Mouse (Mus musculus) E14TG2a.4 (cell line): ENCODE results near the gene Adcy3.
A peak's percentile ranks its signal among the peaks of the same experiment; 100 is the strongest.

ENCODE experiments used
- H3K27me3 ChIP-seq: 2 replicates; pipeline ENCODE4 v1.6.1; 2014; ENCODE audit warnings: low read length, control low read depth; ENCODE audit not compliant: insufficient read depth
- H3K36me3 ChIP-seq: 2 replicates; pipeline ENCODE4 v1.6.1; 2014; ENCODE audit warnings: low read length, control low read depth; ENCODE audit not compliant: insufficient read depth
- H3K4me1 ChIP-seq: replicated peaks from 2 replicates; pipeline ENCODE4 v1.6.1; 2014; ENCODE audit warnings: low read depth, low read length, control low read depth
- H3K4me3 ChIP-seq: replicated peaks from 2 replicates; pipeline ENCODE4 v1.5.1; 2014; ENCODE audit warnings: mild to moderate bottlenecking, low read length
- H3K9me3 ChIP-seq: 2 replicates; pipeline ENCODE4 v1.6.1; 2014; ENCODE audit warnings: low read length, control low read depth
- CTCF ChIP-seq: conservative IDR thresholded peaks from 2 replicates; pipeline ENCODE4 v1.5.1; 2014; ENCODE audit warnings: low read length
- NANOG ChIP-seq: IDR thresholded peaks from 2 replicates; pipeline ENCODE4 v1.6.1; 2014; ENCODE audit warnings: borderline replicate concordance, low read length, mixed read lengths
- POU5F1 ChIP-seq: IDR thresholded peaks from 2 replicates; pipeline ENCODE4 v1.6.1; 2014; ENCODE audit warnings: low read length, borderline replicate concordance

The Adcy3 gene

DNA sequence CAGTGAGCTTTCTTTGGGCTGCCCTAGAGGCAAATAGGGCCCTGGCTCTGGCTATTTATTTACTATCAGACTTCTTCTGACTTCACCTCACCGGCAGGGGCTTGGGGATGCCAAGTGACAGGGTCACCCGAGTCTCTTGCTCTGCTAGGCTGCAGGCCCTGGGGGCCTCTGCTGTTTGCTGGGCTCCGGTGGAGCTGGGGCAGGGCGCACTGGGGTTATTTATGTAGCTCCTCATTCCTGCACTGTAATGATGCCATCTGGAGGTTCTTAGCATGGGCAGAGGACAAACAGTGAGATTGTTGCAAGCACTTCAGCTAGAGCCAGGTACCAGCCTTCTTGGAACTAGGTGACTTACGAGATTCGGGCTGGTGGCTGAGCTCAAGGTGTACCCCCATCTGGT, 59.6 kb downstream of the Adcy3 start:
- TF ChIP-seq NANOG (no peak), POU5F1 (no peak), CTCF (no peak)
- H3K36me3 ChIP-seq = no peaks in the 10 kb centered on the region
- H3K4me3 ChIP-seq = no peak overlapping the region
- H3K27me3 ChIP-seq = no peaks in the 10 kb centered on the region
- H3K9me3 ChIP-seq = no peaks in the 10 kb centered on the region
- peaks cover 50% of the 10 kb centered on the region for H3K4me1 ChIP-seq

DNA sequence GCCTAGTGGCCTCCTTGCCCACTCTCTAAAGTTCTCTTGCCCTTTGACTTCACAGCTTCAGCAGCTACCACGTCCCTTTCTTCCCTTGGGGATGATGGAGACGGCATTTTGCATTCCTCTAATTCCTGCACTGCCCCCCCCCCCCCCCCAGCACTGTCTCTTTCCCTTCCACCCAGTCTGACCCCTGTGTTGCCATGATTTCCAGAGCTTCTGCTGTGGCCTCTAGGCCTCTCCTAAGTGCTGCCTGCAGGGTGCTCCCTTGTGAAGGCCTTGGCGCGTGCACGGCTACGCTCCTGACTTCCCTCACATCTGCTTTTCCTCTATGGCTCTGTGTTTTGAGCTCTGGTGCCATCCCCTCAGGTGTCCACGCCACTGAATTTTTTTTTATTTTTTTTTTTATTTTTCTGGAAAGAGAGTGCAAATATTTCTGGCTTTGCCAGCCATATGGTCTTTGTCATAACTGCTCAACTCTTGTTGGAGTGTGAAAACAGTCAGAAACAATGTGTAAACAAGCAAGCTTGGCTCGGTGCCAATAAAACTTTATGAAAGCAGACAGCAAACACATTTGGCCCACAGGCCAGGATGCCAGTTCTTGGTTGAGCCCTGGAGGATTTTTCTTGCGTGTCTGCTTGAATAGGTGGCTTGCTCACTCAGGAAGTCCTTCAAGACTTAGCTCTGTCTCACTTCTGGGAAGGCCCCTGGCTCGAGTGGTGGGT, 60.3 kb downstream of the Adcy3 start:
- Histone ChIP-seq H3K27me3 (no peaks in the 10 kb centered on the region), H3K9me3 (no peaks in the 10 kb centered on the region), H3K4me1 (peaks cover 48% of the 10 kb centered on the region), H3K36me3 (peaks cover 3% of the 10 kb centered on the region; the same call in 1 of the 2 replicates), H3K4me3 (no peak overlapping the region)
- TF ChIP-seq CTCF = no peak

DNA sequence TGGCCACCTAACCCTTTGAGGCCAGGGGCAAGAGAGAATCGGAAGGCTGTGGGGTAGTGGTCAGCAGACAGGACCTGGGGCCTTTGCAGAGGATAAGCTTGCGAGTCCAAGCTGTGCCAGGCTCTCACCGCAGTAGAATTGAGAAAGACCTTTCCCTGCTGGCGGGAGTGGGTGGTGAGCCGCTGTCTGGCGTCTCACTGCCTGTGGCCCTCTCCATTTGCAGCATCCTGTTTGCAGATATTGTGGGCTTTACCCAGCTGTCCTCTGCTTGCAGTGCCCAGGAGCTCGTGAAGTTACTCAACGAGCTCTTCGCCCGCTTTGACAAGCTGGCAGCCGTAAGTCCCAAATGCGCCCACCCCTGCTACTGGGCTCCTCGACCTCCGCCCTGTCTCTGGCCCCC, 61.7 kb downstream of the Adcy3 start:
- peaks cover 14% of the 10 kb centered on the region; the same call in 1 of the 2 replicates for H3K36me3 ChIP-seq
- H3K4me1 ChIP-seq = peaks cover 33% of the 10 kb centered on the region
- TF ChIP-seq NANOG = no peak
- no peak for TF ChIP-seq CTCF
- no peak for TF ChIP-seq POU5F1
- peak overlapping the region; percentile 62 for H3K4me3 ChIP-seq
- H3K27me3 ChIP-seq = no peaks in the 10 kb centered on the region
- no peaks in the 10 kb centered on the region for H3K9me3 ChIP-seq

DNA sequence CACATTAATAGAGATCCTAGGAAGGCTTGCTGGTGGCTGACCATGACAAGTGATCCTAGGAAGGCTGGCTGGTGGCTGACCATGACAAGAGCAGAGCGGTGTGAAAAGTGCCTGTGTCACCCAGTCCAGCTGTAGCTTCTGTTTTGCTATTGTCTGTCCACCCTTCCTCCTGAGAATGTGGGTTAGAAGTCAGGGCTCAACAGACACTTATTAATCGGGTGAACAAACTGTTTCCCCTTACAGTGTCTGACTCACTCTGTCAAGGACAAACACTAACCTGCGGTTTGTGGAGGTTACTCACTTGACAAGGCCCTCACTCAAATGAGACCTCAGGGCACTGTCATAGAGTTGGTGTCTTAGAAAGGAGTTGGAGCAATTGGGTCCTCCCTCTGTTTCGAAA, 65.8 kb downstream of the Adcy3 start:
- H3K9me3 ChIP-seq = no peaks in the 10 kb centered on the region
- H3K27me3 ChIP-seq = no peaks in the 10 kb centered on the region
- TF ChIP-seq CTCF = no peak
- no peak for TF ChIP-seq POU5F1
- TF ChIP-seq NANOG = no peak
- H3K4me3 ChIP-seq = no peak overlapping the region
- H3K36me3 ChIP-seq = peaks cover 28% of the 10 kb centered on the region
- H3K4me1 ChIP-seq = peaks cover 47% of the 10 kb centered on the region

DNA sequence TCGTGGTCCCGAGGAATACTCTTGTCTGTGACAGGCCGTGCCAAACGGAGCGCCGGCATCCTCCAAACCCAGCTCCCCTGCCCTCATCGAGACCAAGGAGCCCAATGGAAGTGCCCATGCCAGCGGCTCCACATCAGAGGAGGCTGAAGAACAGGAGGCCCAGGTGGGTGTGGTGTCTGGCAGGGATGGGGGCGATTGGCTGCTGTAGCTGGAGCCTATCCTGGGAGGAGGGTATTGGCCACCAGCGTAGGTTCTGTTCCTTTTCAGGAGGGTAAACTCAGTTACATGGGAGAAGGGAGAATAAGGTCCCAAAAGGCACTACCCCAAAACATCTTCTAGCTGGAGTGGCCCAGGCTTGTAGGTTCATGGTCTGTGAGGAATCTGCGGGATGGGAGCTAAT, 66.4 kb downstream of the Adcy3 start:
- TF ChIP-seq POU5F1 = no peak
- no peak for TF ChIP-seq CTCF
- TF ChIP-seq NANOG = no peak

DNA sequence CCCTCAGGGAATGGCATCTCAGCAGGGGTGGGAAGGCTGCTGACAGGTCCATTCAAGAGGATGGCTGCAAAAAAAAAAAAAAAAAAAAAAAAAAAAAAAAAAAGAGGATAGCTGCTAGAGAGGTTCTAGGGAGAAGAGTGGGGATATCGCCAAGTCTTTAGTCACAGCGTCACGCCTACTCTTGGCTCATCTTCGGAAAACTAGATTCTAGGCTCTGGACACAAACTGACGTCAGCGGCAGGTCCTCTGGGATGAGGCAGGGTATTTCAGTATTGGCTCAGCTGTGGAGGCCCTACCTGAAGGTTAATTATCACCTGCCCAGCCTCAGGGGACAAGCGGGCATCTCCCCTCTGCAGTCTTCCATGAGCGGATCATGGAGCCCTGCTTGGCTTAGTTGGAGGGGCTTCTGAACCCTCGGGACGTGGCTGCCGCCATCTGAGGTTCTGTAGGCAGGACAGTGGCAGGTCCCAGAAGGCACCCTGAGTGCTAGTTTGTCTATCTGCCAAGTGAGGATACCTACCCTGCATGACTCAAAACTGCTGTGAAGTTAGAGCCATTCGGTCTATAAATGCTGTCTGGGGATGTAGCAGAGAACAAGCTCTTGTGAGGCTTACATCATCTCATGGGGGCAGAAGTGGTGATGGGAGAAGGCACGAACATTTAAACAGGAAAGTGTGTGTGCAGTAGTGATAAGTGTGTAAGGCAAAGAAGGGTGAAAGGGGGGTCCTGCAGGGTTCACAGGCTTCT, 68.7 kb downstream of the Adcy3 start:
- TF ChIP-seq NANOG = no peak
- no peak for TF ChIP-seq POU5F1
- TF ChIP-seq CTCF = no peak
- Histone ChIP-seq H3K4me3 (peak overlapping the region; percentile 13; the same call in 1 of the 2 replicates), H3K36me3 (peaks cover 53% of the 10 kb centered on the region), H3K4me1 (peaks cover 24% of the 10 kb centered on the region), H3K27me3 (no peaks in the 10 kb centered on the region), H3K9me3 (no peaks in the 10 kb centered on the region)

More for the DNA sequence above, 66.4 kb downstream of the Adcy3 start:
- Histone ChIP-seq H3K36me3 (peaks cover 31% of the 10 kb centered on the region), H3K9me3 (no peaks in the 10 kb centered on the region), H3K27me3 (no peaks in the 10 kb centered on the region), H3K4me1 (peaks cover 42% of the 10 kb centered on the region), H3K4me3 (no peak overlapping the region)

DNA sequence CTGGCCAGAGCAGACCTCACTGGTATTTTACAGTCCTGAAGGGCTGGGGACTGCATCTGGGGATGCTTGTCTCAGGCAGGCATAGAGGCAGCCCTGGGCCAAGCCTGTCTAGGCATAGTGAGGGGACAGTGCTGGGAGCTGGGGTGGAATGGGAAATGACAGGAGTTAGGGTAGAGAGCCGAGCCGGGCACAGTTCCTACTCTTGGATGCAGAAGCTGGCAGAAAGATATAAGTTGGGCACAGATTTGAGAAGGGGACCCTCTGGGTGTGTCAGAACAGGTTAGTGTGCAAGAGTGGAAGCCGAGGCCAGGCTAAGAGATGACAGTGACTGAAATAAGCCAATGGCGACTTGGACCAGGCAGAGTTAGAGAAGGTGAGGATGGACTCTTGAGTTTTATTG, 69.3 kb downstream of the Adcy3 start:
- TF ChIP-seq POU5F1 (no peak), CTCF (no peak), NANOG (no peak)
- Histone ChIP-seq H3K4me1 (peaks cover 26% of the 10 kb centered on the region), H3K27me3 (no peaks in the 10 kb centered on the region), H3K9me3 (no peaks in the 10 kb centered on the region), H3K36me3 (peaks cover 58% of the 10 kb centered on the region), H3K4me3 (no peak overlapping the region)

DNA sequence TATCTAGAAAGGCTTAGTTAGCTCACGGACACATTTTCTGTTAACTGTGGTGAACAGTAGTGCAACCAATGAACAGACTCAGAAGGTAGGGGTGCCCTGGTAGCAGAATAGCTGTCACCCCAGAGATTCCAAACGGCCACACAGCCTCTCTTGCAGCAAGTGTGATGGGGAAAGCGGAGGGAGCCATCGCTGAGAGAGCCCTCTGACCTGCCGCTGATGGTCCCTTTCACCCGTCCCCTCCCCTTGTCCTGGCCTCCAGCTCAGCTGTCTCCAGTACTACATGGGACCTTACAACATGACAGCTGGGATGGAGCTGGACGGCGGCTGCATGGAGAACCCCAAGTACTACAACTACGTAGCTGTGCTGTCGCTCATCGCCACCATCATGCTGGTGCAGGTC, 73.2 kb downstream of the Adcy3 start:
- peaks cover 72% of the 10 kb centered on the region for H3K36me3 ChIP-seq
- H3K4me3 ChIP-seq = no peak overlapping the region
- H3K4me1 ChIP-seq = peaks cover 36% of the 10 kb centered on the region
- no peak for TF ChIP-seq NANOG
- H3K27me3 ChIP-seq = no peaks in the 10 kb centered on the region
- H3K9me3 ChIP-seq = no peaks in the 10 kb centered on the region

DNA sequence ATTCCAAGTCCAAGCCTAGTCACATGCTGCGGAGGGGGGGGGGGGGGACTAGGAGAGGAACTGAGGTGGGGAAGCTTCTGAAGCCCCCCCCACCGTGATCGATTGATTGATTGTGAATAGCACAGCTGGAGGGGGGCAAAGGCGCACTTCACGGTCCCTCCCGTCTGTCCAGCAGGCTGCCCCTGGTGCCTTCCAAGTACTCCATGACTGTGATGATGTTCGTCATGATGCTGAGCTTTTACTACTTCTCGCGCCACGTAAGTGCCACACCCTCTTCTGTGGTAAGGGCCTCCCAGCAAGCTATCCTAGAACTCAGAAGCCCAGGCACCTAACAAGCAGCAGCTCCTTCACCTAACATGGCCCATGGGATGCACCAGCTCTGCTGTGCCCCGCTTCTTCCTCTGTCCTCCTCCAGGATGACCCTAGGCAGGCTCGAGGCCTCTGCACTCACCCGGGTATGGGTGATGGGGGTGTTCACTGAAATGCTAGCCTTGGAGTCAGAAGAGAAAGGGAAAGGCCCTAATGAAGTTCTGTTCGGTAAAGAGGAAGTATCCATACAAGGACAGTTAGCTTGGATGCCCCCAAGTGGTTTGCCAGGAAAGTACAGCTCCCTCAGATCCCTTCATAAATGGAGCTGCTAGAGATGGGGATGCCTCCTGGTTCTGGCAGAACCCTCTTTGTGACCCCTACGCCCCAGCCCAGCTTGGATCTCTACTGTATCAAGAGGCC, 75.7 kb downstream of the Adcy3 start:
- TF ChIP-seq CTCF (peak; percentile 84), NANOG (no peak), POU5F1 (no peak)
- peaks cover 49% of the 10 kb centered on the region for H3K4me1 ChIP-seq
- peaks cover 84% of the 10 kb centered on the region for H3K36me3 ChIP-seq
- peak overlapping the region; percentile 7; the same call in 1 of the 2 replicates for H3K4me3 ChIP-seq
- H3K27me3 ChIP-seq = no peaks in the 10 kb centered on the region
- H3K9me3 ChIP-seq = no peaks in the 10 kb centered on the region
